Mouse (Mus musculus) liver, adult 2 months (tissue): ENCODE measurements around the gene Gm10320.

Source experiments
- CTCF ChIP-seq: fragments of 200-500 bp; IDR thresholded peaks from 2 replicates; pipeline ENCODE4 v1.5.1; 2011; ENCODE audit warnings: low read depth, low read length, control low read depth
- POLR2A ChIP-seq: fragments of 200-500 bp; IDR thresholded peaks from 2 replicates; pipeline ENCODE4 v1.6.1; 2011; ENCODE audit warnings: low read length, control low read depth; ENCODE audit not compliant: insufficient read depth; ENCODE audit errors: extremely low read depth

- TF ChIP-seq POLR2A (no peak), CTCF (no peak)
Measured at GRCm38 (mm10) chr13:98516985-98517384, 25.2 kb upstream of the Gm10320 start.
